Mouse (Mus musculus) hindbrain, embryonic 12.5 days (tissue): ENCODE data around the gene Fcgr4. TPM values are rescaled to one million over a fixed set of nuclear protein-coding genes. Genes with fewer than 3 reads are reported as not detected.
A peak's percentile ranks its signal among the peaks of the same experiment; 100 is the strongest.

ENCODE experiments used
- ATAC-seq: fragments of 200-750 bp; cut with Nextera tagmentation; 2 replicates; pipeline ENCODE4 v1.8.0; 2017; ENCODE audit warnings: moderate TSS enrichment; ENCODE audit not compliant: low FRiP score
- H3K27ac ChIP-seq: fragments of 300-500 bp; sonication (generic); 2 replicates; pipeline ENCODE4 v1.5.1; 2016; ENCODE audit warnings: mild to moderate bottlenecking
- H3K27me3 ChIP-seq: fragments of 300-500 bp; sonication (generic); 2 replicates; pipeline ENCODE4 v1.6.1; 2016; ENCODE audit warnings: mild to moderate bottlenecking
- H3K36me3 ChIP-seq: fragments of 300-500 bp; sonication (generic); 2 replicates; pipeline ENCODE4 v1.6.1; 2016; ENCODE audit warnings: mild to moderate bottlenecking
- H3K4me1 ChIP-seq: fragments of 300-500 bp; sonication (generic); 2 replicates; pipeline ENCODE4 v1.6.1; 2016
- H3K4me2 ChIP-seq: fragments of 300-500 bp; sonication (generic); replicated peaks from 2 replicates; pipeline ENCODE4 v1.6.1; 2016; ENCODE audit warnings: mild to moderate bottlenecking
- H3K4me3 ChIP-seq: fragments of 300-500 bp; sonication (generic); 2 replicates; pipeline ENCODE4 v1.5.1; 2016; ENCODE audit warnings: mild to moderate bottlenecking
- H3K9ac ChIP-seq: fragments of 300-500 bp; sonication (generic); 2 replicates; pipeline ENCODE4 v1.6.1; 2016; ENCODE audit warnings: mild to moderate bottlenecking, moderate library complexity
- H3K9me3 ChIP-seq: fragments of 300-500 bp; sonication (generic); replicated peaks from 2 replicates; pipeline ENCODE4 v1.6.1; 2016; ENCODE audit warnings: mild to moderate bottlenecking
- WGBS: fragments of 180-500 bp; shearing (Covaris S2); methylation state at CpG from one replicate; pipeline ENCODE4 v1.1.7; 2016; 5-methylcytosine and 5-hydroxymethylcytosine counted together
- polyA plus RNA-seq: library from polyadenylated mRNA; unstranded; fragments of >200 nt; fragmentation: Nextera tagmentation; extraction: Ambion mirVana; gene quantifications from 2 replicates; pipeline ENCODE4 v1.2.1, GENCODE M21; 2016

Gene Fcgr4
- polyA plus RNA-seq, 1 experiment from 2014 or later, result 0.45 TPM

- ATAC-seq, result no peak
- Histone ChIP-seq H3K36me3 (no peaks in the 10 kb centered on the region), H3K27me3 (peaks cover 20% of the 10 kb centered on the region), H3K4me3 (no peak overlapping the region), H3K27ac (no peak overlapping the region), H3K4me1 (peaks cover 15% of the 10 kb centered on the region; the same call in 1 of the 2 replicates), H3K9me3 (no peaks in the 10 kb centered on the region), H3K9ac (no peak overlapping the region), H3K4me2 (no peak overlapping the region)
- 75% methylated on average over 6 of the region's 6 CpGs for WGBS
These were observed 20.4 kb downstream of the Fcgr4 start for GRCm38 (mm10) chr1:171039135-171039534.

DNA sequence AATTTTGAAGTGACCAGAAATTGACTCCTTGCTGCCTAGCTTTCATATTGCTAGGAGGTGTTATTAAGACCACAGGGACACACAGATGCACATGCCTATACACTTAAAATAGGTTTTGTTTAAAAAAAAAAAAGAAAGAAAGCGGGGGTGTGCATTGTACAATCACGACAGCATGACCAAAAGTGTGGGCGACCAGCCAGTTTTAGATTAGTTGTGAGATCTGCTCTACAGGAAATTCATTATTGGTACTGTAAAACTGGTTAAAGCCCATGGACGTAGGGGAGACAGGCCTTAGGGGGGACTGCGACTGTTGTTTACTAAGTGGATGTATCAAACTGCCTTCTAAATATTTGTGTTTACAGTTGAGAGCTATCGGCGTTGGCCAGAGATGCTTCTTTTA is 21.2 kb downstream of the Fcgr4 start:
- no peak for ATAC-seq
- no peaks in the 10 kb centered on the region for H3K9me3 ChIP-seq
- 88% methylated on average over 7 of the region's 7 CpGs for WGBS

DNA sequence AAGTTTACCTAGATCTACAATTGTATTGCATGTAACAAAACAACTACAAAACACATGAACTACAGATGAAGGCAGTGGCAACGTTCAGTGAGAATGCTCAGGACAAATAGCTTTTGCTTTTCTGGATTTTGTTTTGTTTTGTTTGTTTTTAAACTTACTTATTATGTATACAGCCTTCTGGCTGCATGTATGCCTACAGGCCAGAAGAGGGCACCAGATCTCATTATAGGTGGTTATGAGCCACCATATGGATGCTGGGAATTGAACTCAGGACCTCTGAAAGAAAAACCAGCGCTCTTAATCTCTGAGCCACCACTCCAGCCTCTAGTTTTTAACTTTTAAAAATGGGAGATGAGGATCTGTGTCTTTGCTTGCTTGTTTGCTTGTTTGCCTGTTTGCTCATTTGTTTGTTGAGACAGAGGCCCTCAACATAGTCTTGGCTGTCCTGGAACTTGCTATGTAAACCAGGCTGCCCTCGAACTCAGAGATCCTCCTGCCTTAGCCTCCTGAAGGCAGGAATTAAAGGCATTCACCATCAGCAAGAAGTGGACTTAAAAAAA is 25.0 kb downstream of the Fcgr4 start:
- Histone ChIP-seq H3K4me1 (no peaks in the 10 kb centered on the region), H3K27ac (peak overlapping the region; percentile 81), H3K27me3 (peaks cover 5% of the 10 kb centered on the region), H3K36me3 (no peaks in the 10 kb centered on the region), H3K4me3 (peak overlapping the region; percentile 65), H3K9me3 (no peaks in the 10 kb centered on the region), H3K9ac (no peak overlapping the region), H3K4me2 (peak overlapping the region; percentile 53)
- WGBS, result 63% methylated on average over 3 of the region's 3 CpGs
- ATAC-seq, result no peak

More for the DNA sequence above, 21.2 kb downstream of the Fcgr4 start:
- H3K27me3 ChIP-seq, result peaks cover 17% of the 10 kb centered on the region
- no peak overlapping the region for H3K9ac ChIP-seq
- no peaks in the 10 kb centered on the region for H3K36me3 ChIP-seq
- no peak overlapping the region for H3K4me2 ChIP-seq
- H3K4me1 ChIP-seq, result peaks cover 10% of the 10 kb centered on the region; the same call in 1 of the 2 replicates
- no peak overlapping the region for H3K27ac ChIP-seq
- H3K4me3 ChIP-seq, result no peak overlapping the region

- Histone ChIP-seq H3K4me2 (peak overlapping the region; percentile 53), H3K4me3 (peak overlapping the region; percentile 65), H3K27ac (peak overlapping the region; percentile 81), H3K36me3 (no peaks in the 10 kb centered on the region), H3K4me1 (no peaks in the 10 kb centered on the region), H3K27me3 (peaks cover 5% of the 10 kb centered on the region), H3K9ac (peak overlapping the region; percentile 59), H3K9me3 (no peaks in the 10 kb centered on the region)
- under 1% methylated on average over 33 of the region's 33 CpGs for WGBS
- peak; percentile 95 for ATAC-seq
These were observed 25.8 kb downstream of the Fcgr4 start for GRCm38 (mm10) chr1:171044365-171045078.

- Histone ChIP-seq H3K9ac (no peak overlapping the region), H3K4me2 (peak overlapping the region; percentile 53), H3K4me1 (no peaks in the 10 kb centered on the region), H3K4me3 (peak overlapping the region; percentile 65), H3K27ac (no peak overlapping the region), H3K36me3 (no peaks in the 10 kb centered on the region), H3K27me3 (peaks cover 4% of the 10 kb centered on the region), H3K9me3 (no peaks in the 10 kb centered on the region)
- ATAC-seq, result peak; percentile 3; the same call in 1 of the 2 replicates
- WGBS, result 4% methylated on average over 14 of the region's 14 CpGs
These were observed 26.4 kb downstream of the Fcgr4 start for GRCm38 (mm10) chr1:171045079-171045465.

DNA sequence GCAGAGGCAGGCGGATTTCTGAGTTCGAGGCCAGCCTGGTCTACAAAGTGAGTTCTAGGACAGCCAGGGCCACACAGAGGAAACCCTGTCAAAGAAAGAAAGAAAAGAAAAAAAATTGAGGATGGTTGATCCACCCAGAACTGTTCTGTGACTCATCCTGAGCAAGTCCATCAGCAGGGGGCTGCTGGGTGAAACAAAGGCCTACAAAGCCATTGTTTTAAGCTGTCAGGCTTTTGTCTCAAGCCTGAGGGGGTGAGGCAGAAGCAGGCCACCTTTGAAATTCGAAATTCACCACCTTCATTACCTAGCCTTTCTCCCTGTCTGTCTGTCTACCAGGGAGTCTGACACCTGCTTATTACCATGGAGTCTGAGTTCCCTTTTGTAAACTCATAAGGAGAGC is 27.8 kb downstream of the Fcgr4 start:
- Histone ChIP-seq H3K4me3 (no peak overlapping the region), H3K4me2 (no peak overlapping the region), H3K27ac (no peak overlapping the region), H3K9ac (no peak overlapping the region), H3K27me3 (no peaks in the 10 kb centered on the region), H3K4me1 (no peaks in the 10 kb centered on the region), H3K9me3 (no peaks in the 10 kb centered on the region), H3K36me3 (no peaks in the 10 kb centered on the region)
- 71% methylated on average over 3 of the region's 3 CpGs for WGBS
- no peak for ATAC-seq

DNA sequence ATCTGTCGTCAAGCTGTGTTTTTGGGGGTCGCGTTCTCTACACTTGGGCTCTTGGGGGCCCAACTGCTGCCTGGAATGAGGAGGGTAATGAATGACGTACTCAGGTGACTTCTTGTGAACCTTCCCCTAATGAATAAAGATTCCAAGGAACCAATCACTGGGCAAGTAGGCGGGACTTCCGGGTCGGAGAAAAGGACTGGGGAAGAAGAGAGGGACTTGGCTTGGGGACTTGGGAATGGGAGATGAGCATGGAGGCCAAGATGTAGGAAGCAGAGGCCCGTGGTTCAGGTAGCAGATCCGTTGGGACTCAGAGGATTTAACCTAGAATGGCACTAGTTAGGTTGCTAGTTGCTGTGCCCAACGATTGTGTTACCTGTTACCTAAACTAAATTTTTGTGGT is 30.5 kb downstream of the Fcgr4 start:
- Histone ChIP-seq H3K9me3 (no peaks in the 10 kb centered on the region), H3K27me3 (no peaks in the 10 kb centered on the region), H3K4me1 (no peaks in the 10 kb centered on the region), H3K9ac (no peak overlapping the region), H3K36me3 (no peaks in the 10 kb centered on the region), H3K27ac (no peak overlapping the region), H3K4me2 (0 out of 2 replicates have a peak overlapping the region, but pooled peaks have one; percentile 8), H3K4me3 (no peak overlapping the region; the same call in 1 of the 2 replicates)
- no peak for ATAC-seq
- 55% methylated on average over 10 of the region's 10 CpGs for WGBS

GRCm38 (mm10) chr1:171050774-171051173 is 32.1 kb downstream of the Fcgr4 start:
- no peak for ATAC-seq
- Histone ChIP-seq H3K9ac (no peak overlapping the region), H3K27me3 (no peaks in the 10 kb centered on the region), H3K36me3 (no peaks in the 10 kb centered on the region), H3K4me3 (no peak overlapping the region), H3K4me2 (no peak overlapping the region), H3K27ac (no peak overlapping the region), H3K9me3 (no peaks in the 10 kb centered on the region), H3K4me1 (no peaks in the 10 kb centered on the region)
- WGBS, result 84% methylated on average over 7 of the region's 7 CpGs

DNA sequence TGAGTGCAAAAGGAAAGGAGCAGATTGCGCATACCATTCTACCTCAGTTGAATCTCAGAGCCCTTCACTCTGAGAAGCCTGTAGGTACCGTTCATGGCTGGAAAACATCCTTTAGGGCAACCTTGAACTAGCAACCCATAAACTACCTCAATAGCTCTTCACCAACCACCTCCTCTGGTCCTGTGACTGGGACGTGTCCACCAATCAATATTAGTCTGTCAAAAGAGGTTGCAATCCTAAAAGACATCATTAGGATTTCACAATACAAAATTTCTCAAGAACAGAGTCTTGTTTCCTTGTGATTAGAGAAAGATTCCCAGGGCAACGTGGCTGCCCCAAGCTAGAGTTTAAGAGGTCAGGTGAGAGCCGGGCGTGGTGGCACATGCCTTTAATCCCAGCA is 34.6 kb downstream of the Fcgr4 start:
- Histone ChIP-seq H3K36me3 (no peaks in the 10 kb centered on the region), H3K27ac (no peak overlapping the region), H3K9ac (no peak overlapping the region), H3K4me1 (no peaks in the 10 kb centered on the region), H3K27me3 (no peaks in the 10 kb centered on the region), H3K9me3 (no peaks in the 10 kb centered on the region), H3K4me3 (no peak overlapping the region), H3K4me2 (no peak overlapping the region)
- WGBS, result 89% methylated on average over 6 of the region's 6 CpGs
- no peak for ATAC-seq

DNA sequence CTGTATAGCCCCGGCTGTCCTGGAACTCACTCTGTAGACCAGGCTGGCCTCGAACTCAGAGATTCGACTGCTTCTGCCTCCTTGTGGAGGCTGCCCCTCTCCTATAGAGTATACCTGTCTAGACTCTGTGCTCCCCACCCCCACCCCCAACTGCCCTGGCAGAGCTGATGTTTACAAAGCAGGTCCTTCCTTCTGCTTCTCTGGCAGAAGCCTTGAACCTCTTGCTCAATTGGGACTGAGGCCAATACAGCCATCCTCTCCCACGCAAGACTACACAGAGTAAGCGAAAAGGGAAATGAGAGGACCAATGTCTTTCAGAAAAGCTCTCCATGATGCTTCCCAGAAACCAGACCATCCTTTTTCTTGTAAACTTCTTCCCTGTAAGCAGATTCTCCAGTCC is 38.5 kb downstream of the Fcgr4 start:
- no peak overlapping the region for H3K27ac ChIP-seq
- H3K4me2 ChIP-seq, result no peak overlapping the region
- H3K36me3 ChIP-seq, result no peaks in the 10 kb centered on the region
- 95% methylated on average over 5 of the region's 5 CpGs for WGBS
- H3K9ac ChIP-seq, result no peak overlapping the region
- no peaks in the 10 kb centered on the region for H3K27me3 ChIP-seq
- H3K9me3 ChIP-seq, result no peaks in the 10 kb centered on the region
- no peak for ATAC-seq
- no peaks in the 10 kb centered on the region for H3K4me1 ChIP-seq
- no peak overlapping the region for H3K4me3 ChIP-seq

GRCm38 (mm10) chr1:171059203-171059602 is 40.5 kb downstream of the Fcgr4 start:
- Histone ChIP-seq H3K4me1 (0 out of 2 replicates have a peak, but pooled peaks cover 2% of the 10 kb centered on the region), H3K4me2 (no peak overlapping the region), H3K27me3 (peaks cover 11% of the 10 kb centered on the region), H3K27ac (no peak overlapping the region), H3K36me3 (no peaks in the 10 kb centered on the region), H3K9ac (no peak overlapping the region), H3K9me3 (no peaks in the 10 kb centered on the region), H3K4me3 (no peak overlapping the region)
- ATAC-seq, result no peak
- WGBS, result 77% methylated on average over 2 of the region's 2 CpGs

- Histone ChIP-seq H3K36me3 (no peaks in the 10 kb centered on the region), H3K9ac (no peak overlapping the region), H3K27ac (no peak overlapping the region), H3K9me3 (no peaks in the 10 kb centered on the region), H3K4me1 (peaks cover 2% of the 10 kb centered on the region; the same call in 1 of the 2 replicates), H3K4me3 (no peak overlapping the region), H3K27me3 (peaks cover 21% of the 10 kb centered on the region), H3K4me2 (no peak overlapping the region)
- whole genome bisulfite sequencing, result 57% methylated on average over 10 of the region's 10 CpGs
- ATAC-seq, result no peak
These were observed 41.7 kb downstream of the Fcgr4 start for GRCm38 (mm10) chr1:171060392-171060791.

DNA sequence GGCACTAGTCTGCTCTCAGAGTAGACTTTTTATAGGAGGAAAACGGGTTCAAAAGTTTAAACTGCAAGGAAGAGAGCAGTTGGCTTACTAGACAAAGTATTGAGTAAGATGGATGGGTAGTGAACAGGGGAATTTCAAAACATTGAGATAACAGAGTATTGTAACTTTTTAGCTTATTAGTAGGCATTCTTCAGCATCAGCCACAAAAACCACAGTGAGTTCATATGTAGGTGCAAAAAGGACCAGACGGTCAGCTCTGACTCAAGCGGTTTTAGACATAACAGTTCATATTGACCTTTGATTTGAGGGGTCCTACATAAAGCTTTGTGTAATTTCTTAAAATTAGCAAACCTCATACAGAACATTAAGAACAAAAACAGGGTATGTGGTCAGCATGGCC is 42.8 kb downstream of the Fcgr4 start:
- Histone ChIP-seq H3K9me3 (no peaks in the 10 kb centered on the region), H3K27me3 (peaks cover 29% of the 10 kb centered on the region), H3K36me3 (no peaks in the 10 kb centered on the region), H3K4me1 (peaks cover 2% of the 10 kb centered on the region; the same call in 1 of the 2 replicates), H3K4me2 (no peak overlapping the region), H3K9ac (no peak overlapping the region), H3K27ac (no peak overlapping the region), H3K4me3 (no peak overlapping the region)
- ATAC-seq, result no peak
- WGBS, result 89% methylated on average over 3 of the region's 3 CpGs
